Mouse (Mus musculus) heart, embryonic 16.5 days (tissue): ENCODE measurements around the gene Lrtm1. TPM values are rescaled to one million over a fixed set of nuclear protein-coding genes. Genes with fewer than 3 reads are reported as not detected.
A peak's percentile ranks its signal among the peaks of the same experiment; 100 is the strongest.

Experiments
- ATAC-seq: fragments of 200-750 bp; cut with Nextera tagmentation; replicated peaks from 2 replicates; pipeline ENCODE4 v1.8.0; 2017; ENCODE audit warnings: moderate number of reproducible peaks; ENCODE audit not compliant: insufficient read depth, low FRiP score; ENCODE audit errors: extremely low read depth
- H3K27ac ChIP-seq: fragments of 300-500 bp; sonication (generic); 2 replicates; pipeline ENCODE4 v1.5.1; 2014; ENCODE audit warnings: mild to moderate bottlenecking, low read length, control low read depth, moderate library complexity
- H3K27me3 ChIP-seq: fragments of 300-500 bp; sonication (generic); 2 replicates; pipeline ENCODE4 v1.6.1; 2014; ENCODE audit warnings: low read length, mixed read lengths; ENCODE audit not compliant: control insufficient read depth, insufficient read depth
- H3K36me3 ChIP-seq: fragments of 300-500 bp; sonication (generic); 2 replicates; pipeline ENCODE4 v1.6.1; 2014; ENCODE audit not compliant: control insufficient read depth, insufficient read depth
- H3K4me1 ChIP-seq: fragments of 300-500 bp; sonication (generic); 2 replicates; pipeline ENCODE4 v1.6.1; 2014; ENCODE audit warnings: low read length, mixed read lengths; ENCODE audit not compliant: control insufficient read depth, insufficient read depth
- H3K4me2 ChIP-seq: fragments of 300-500 bp; sonication (generic); 2 replicates; pipeline ENCODE4 v1.6.1; 2014; ENCODE audit warnings: low read depth, mild to moderate bottlenecking, control low read depth, low read length
- H3K4me3 ChIP-seq: fragments of 300-500 bp; sonication (generic); 2 replicates; pipeline ENCODE4 v1.5.1; 2014; ENCODE audit warnings: mild to moderate bottlenecking, control low read depth, low read length
- H3K9ac ChIP-seq: fragments of 300-500 bp; sonication (generic); 2 replicates; pipeline ENCODE4 v1.6.1; 2014; ENCODE audit warnings: low read length, control low read depth
- H3K9me3 ChIP-seq: fragments of 300-500 bp; sonication (generic); replicated peaks from 2 replicates; pipeline ENCODE4 v1.6.1; 2016; ENCODE audit warnings: low read length; ENCODE audit not compliant: control insufficient read depth
- WGBS: fragments of 180-500 bp; shearing (Covaris S2); extraction: QIAGEN DNeasy Blood & Tissue Kit; methylation state at CpG from one replicate; pipeline ENCODE4 v1.1.7; 2014; 5-methylcytosine and 5-hydroxymethylcytosine counted together
- polyA plus RNA-seq: library from polyadenylated mRNA; unstranded; fragments of >200 nt; fragmentation: Nextera tagmentation; extraction: Ambion mirVana; gene quantifications from 2 replicates; pipeline ENCODE4 v1.2.1, GENCODE M21; 2015

Lrtm1 gene
- 0.74 and 1.2 TPM in 2 replicates for polyA plus RNA-seq

DNA sequence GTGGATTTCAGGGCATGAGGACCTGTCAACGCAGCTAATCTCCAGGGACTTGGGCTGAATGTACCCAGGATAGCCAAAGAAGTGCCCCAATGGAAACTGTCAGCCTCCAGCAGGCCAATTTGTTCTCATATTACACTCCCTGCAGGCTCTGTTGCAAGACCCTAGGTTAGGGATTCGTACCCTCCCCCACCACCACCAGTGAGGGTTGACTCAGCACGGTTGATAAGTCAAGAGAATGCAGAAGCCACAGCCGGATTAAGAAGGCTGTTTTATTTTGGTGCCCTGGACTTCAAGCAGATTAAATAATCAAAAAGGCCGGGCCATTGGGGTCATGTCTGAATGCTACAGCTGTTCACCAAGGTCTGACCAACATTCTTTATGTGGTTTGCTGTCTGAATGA is at the start of gene Lrtm1:
Lrtm1 (plus strand) TSS at position 326 of the 400 bp plus-strand sequence.
- H3K27me3 ChIP-seq: peaks cover 4% of the 10 kb centered on the region; the same call in 1 of the 2 replicates
- H3K9me3 ChIP-seq: no peaks in the 10 kb centered on the region
- peak within 1 kb of the TSS; percentile 45 for H3K4me2 ChIP-seq
- no peaks in the 10 kb centered on the region for H3K36me3 ChIP-seq
- peak; percentile 92 for ATAC-seq
- 0 out of 2 replicates have a peak within 1 kb of the TSS, but pooled peaks have one; percentile 36 for H3K9ac ChIP-seq
- peak within 1 kb of the TSS; percentile 71 for H3K27ac ChIP-seq
- H3K4me1 ChIP-seq: peaks cover 8% of the 10 kb centered on the region
- peak within 1 kb of the TSS; percentile 11; the same call in 1 of the 2 replicates for H3K4me3 ChIP-seq
- WGBS: 9% methylated on average over 5 of the region's 5 CpGs

DNA sequence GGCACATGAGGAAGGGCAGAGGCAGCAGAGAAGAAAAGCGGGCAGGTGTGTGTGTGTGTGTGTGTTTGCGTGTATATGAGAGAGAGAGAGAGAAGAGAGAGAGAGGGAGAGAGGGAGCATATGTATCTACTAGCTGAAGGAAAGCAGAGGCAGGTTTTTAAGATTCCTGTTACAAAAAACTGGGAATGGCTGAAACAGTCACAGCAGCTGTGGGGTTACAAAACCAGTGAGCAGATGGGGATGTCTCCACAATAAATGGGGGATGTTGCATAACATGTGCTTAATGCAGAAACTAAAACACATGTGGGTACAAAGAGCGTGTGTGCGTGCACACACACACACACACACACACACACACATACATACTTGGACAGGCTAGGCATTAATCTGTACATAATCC is 48.8 kb upstream of the Lrtm1 start:
- Histone ChIP-seq H3K9me3 (no peaks in the 10 kb centered on the region), H3K27me3 (no peaks in the 10 kb centered on the region), H3K4me3 (no peak overlapping the region), H3K4me1 (no peaks in the 10 kb centered on the region), H3K9ac (no peak overlapping the region), H3K27ac (no peak overlapping the region), H3K4me2 (no peak overlapping the region), H3K36me3 (no peaks in the 10 kb centered on the region)
- no peak for ATAC-seq
- 92% methylated on average over 4 of the region's 4 CpGs for WGBS

DNA sequence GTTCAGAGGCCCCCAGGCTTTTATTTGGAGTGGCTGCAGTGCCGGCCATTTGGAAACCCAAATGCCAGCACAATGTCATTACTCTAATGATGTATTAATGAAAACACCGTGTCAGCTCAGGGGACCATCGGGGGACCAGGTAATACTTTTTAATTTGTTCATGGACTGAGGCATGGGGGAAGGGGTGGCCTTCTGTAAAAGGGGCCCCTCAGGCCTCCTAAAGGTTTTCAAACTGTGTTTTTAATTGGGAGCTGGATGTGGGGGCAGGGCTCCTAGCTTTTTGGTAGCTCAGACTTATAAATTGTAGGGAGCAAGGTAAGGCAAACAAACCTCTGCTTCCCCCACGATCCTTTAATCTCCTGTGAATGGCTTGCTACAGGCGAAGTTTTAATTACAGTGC is 45.4 kb upstream of the Lrtm1 start:
- no peaks in the 10 kb centered on the region for H3K4me1 ChIP-seq
- no peaks in the 10 kb centered on the region for H3K27me3 ChIP-seq
- WGBS: 70% methylated on average over 5 of the region's 5 CpGs
- no peak overlapping the region for H3K27ac ChIP-seq
- H3K4me2 ChIP-seq: no peak overlapping the region
- no peak overlapping the region for H3K9ac ChIP-seq
- H3K36me3 ChIP-seq: no peaks in the 10 kb centered on the region
- H3K4me3 ChIP-seq: no peak overlapping the region
- H3K9me3 ChIP-seq: no peaks in the 10 kb centered on the region
- ATAC-seq: no peak

DNA sequence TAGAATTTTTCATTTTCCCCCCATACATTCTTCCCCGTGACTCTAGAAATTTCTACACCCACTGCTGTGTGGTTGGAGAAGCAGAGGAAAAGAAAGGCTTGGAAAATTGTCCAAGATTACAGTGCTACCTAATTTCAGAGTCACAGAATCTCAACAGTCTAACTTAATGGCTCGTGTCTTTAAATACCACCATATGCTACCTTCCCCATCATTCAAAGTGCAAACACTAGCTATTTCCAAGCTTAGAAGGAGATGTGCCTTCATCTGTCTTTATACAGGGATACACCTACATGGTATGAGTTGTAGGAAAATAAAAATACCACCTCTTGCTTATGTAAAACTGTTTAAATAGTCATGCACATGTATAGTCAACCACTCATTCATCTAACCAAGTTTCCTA is 38.8 kb upstream of the Lrtm1 start:
- no peaks in the 10 kb centered on the region for H3K4me1 ChIP-seq
- no peak for ATAC-seq
- no peak overlapping the region for H3K27ac ChIP-seq
- no peaks in the 10 kb centered on the region for H3K27me3 ChIP-seq
- no peaks in the 10 kb centered on the region for H3K36me3 ChIP-seq
- H3K4me3 ChIP-seq: no peak overlapping the region
- H3K9me3 ChIP-seq: no peaks in the 10 kb centered on the region
- no peak overlapping the region for H3K4me2 ChIP-seq
- no peak overlapping the region for H3K9ac ChIP-seq
- WGBS: 91% methylated on average over 2 of the region's 2 CpGs

DNA sequence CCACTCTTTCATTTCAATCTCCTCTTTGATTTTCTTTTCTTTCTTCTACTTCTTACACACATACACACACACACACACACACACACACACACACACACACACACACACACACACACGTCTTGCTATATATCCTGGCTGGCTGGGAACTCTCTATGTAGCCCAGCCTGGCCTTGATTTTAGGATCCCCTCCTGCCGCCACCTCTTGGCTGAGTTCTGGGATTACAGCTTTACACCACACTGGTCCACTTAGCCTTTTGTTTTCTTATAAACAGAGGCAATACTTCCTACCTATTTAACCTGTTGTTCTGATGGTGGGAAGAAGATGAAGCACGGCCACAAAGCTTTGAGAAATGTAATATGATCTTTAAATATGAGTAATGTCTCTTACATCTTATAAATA is 37.5 kb upstream of the Lrtm1 start:
- H3K4me3 ChIP-seq: no peak overlapping the region
- no peaks in the 10 kb centered on the region for H3K27me3 ChIP-seq
- no peak overlapping the region for H3K27ac ChIP-seq
- no peaks in the 10 kb centered on the region for H3K36me3 ChIP-seq
- 52% methylated on average over 3 of the region's 3 CpGs for WGBS
- no peak overlapping the region for H3K4me2 ChIP-seq
- ATAC-seq: no peak
- no peak overlapping the region for H3K9ac ChIP-seq
- no peaks in the 10 kb centered on the region for H3K4me1 ChIP-seq
- no peaks in the 10 kb centered on the region for H3K9me3 ChIP-seq

DNA sequence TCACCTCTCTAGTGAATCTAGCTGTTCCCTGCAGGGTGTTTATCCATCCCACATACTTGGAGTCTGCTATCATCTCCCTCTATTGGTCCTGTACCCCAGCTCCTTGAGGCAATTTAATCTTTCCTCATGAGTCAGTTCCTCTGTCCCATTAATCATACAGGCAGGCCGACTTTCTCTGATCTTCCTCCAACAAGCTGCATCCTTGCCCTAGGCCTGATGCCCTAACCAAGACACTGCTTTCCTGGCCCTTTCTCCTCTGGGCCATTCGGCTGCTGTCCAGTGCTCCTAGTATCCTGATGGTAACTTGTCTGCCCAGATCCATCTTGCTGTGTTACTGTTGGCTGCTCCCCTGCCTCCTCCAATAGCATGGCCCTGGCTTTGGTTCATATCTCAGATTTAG is 33.7 kb upstream of the Lrtm1 start:
- H3K9ac ChIP-seq: no peak overlapping the region
- H3K36me3 ChIP-seq: no peaks in the 10 kb centered on the region
- H3K27me3 ChIP-seq: no peaks in the 10 kb centered on the region
- H3K4me3 ChIP-seq: no peak overlapping the region
- peaks cover 3% of the 10 kb centered on the region; the same call in 1 of the 2 replicates for H3K4me1 ChIP-seq
- no peaks in the 10 kb centered on the region for H3K9me3 ChIP-seq
- 61% methylated on average over 2 of the region's 2 CpGs for WGBS
- ATAC-seq: no peak
- no peak overlapping the region for H3K27ac ChIP-seq
- H3K4me2 ChIP-seq: no peak overlapping the region

DNA sequence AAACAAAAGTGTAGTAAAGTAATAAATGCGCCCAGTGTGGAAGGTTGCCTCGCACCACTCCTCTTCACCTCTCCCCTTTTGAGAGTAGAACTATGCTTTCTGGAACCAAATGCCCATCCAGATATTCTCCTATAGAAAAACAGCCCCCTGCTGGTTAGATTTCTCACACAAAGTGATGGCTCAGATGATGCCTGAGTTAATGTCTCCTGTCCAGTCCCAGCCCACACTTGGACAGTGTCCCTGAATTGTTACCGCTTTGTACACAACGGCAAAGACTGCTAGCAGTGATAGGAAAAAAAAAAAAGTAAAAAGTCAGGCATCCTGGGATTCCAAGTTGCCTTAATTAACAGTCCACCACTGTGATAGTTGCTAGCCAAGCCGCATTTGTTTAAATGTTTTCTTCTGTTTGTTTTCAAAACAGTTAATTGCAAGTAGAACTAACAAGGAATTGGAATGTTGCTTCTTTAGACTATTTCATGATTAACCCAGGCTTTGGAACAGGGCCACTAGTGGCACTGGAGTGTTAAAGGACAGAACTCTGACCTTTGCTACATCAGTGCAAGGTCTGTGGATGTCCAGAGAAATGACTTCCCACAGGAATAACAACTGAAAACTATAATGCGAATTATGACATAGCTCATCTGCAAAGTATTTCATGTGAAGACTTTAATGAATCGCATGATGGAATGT is 29.7 kb upstream of the Lrtm1 start:
- no peaks in the 10 kb centered on the region for H3K9me3 ChIP-seq
- H3K4me2 ChIP-seq: no peak overlapping the region
- WGBS: 74% methylated on average over 7 of the region's 7 CpGs
- no peak overlapping the region for H3K27ac ChIP-seq
- ATAC-seq: no peak
- no peak overlapping the region for H3K4me3 ChIP-seq
- no peak overlapping the region for H3K9ac ChIP-seq
- no peaks in the 10 kb centered on the region for H3K27me3 ChIP-seq
- no peaks in the 10 kb centered on the region for H3K36me3 ChIP-seq
- peaks cover 3% of the 10 kb centered on the region; the same call in 1 of the 2 replicates for H3K4me1 ChIP-seq

DNA sequence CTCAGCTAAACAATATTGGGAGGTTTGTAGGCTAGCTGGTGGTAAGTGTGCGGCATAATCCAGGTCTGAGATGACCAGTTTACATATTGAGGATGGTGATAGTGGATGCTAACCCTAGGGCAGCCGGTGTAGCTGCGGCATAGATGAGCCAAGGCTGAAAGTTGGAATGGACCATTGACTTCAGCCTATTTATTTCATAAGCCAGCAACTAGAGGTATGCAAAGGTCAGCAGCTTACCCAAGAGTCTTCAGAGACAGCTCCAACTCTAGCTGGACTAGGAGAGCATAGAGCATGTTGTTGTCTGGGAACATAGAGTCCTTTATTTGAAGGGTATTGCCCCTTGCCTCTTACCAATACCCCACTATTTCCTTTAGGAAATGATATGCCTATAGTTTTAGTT is 21.4 kb upstream of the Lrtm1 start:
- Histone ChIP-seq H3K4me1 (no peaks in the 10 kb centered on the region), H3K27me3 (no peaks in the 10 kb centered on the region), H3K36me3 (no peaks in the 10 kb centered on the region), H3K27ac (no peak overlapping the region), H3K4me2 (no peak overlapping the region), H3K4me3 (no peak overlapping the region), H3K9ac (no peak overlapping the region), H3K9me3 (no peaks in the 10 kb centered on the region)
- WGBS: 98% methylated on average over 3 of the region's 3 CpGs
- ATAC-seq: no peak

DNA sequence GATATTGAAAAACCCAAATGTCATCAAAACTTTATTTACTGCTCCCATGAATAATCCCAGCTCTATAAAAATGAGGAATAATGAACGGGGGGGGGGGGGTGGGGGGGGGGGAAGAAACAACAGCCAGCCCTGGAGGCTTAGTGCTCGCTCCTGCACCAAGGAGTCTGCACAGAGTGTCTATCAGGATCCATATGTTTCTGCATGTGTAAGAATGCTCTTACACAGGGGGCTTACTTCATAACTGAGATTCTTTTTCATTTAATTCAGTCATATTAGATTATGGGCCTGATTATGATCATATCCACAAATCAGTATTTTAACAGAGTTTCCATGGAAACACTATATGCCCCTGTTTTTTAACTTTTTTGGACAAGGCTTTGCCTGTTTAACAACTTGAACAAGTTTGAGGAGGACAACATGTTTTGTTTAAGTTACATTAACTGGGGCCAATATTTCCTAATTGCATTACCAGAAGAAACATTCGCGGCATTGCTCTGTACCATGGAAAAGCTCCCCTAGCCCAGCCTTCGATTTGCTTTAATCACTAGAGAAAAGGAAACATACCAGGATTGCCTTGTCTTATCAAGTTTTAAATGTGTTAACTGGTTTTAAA is 12.7 kb upstream of the Lrtm1 start:
- Histone ChIP-seq H3K4me2 (no peak overlapping the region), H3K27me3 (no peaks in the 10 kb centered on the region; the same call in 1 of the 2 replicates), H3K4me1 (peaks cover 1% of the 10 kb centered on the region; the same call in 1 of the 2 replicates), H3K9me3 (no peaks in the 10 kb centered on the region), H3K9ac (no peak overlapping the region), H3K36me3 (no peaks in the 10 kb centered on the region), H3K27ac (no peak overlapping the region), H3K4me3 (no peak overlapping the region)
- no peak for ATAC-seq
- 86% methylated on average over 4 of the region's 5 CpGs for WGBS
